Mouse (Mus musculus) cerebellum, postnatal 4 days (tissue): ENCODE results near the gene Bex6.

Experiments
- DNase-seq, 2 experiments: peaks; one replicate each; pipeline ENCODE4 v3.0.0; 2022; ENCODE audit warnings: low spot score in 2 of 2, mixed read lengths in 1 of 2

Gene Bex6

GRCm38 (mm10) chr16:32179333-32179901, at the start of gene Bex6:
Gene Bex6 (plus strand): TSS chr16:32179823.
- DNase-seq = no peak

GRCm38 (mm10) chr16:32130190-32130826, 49.3 kb upstream of the Bex6 start:
- no peak for DNase-seq

GRCm38 (mm10) chr16:32133148-32133547, 46.5 kb upstream of the Bex6 start:
- DNase-seq = no peak

GRCm38 (mm10) chr16:32135842-32136357, 43.7 kb upstream of the Bex6 start:
- no peak for DNase-seq

GRCm38 (mm10) chr16:32138954-32139353, 40.7 kb upstream of the Bex6 start:
- no peak for DNase-seq

- DNase-seq = no peak
Observed at GRCm38 (mm10) chr16:32143766-32144165, 35.9 kb upstream of the Bex6 start.

GRCm38 (mm10) chr16:32144592-32144991, 35.0 kb upstream of the Bex6 start:
- no peak for DNase-seq

GRCm38 (mm10) chr16:32147589-32148207, 31.9 kb upstream of the Bex6 start:
- DNase-seq = no peak

GRCm38 (mm10) chr16:32153976-32154375, 25.6 kb upstream of the Bex6 start:
- DNase-seq = no peak

GRCm38 (mm10) chr16:32154437-32154836, 25.2 kb upstream of the Bex6 start:
- DNase-seq = peak in 1 of 2 experiments; percentile 68

- no peak for DNase-seq
Observed at GRCm38 (mm10) chr16:32156719-32157118, 22.9 kb upstream of the Bex6 start.

GRCm38 (mm10) chr16:32157369-32157768, 22.3 kb upstream of the Bex6 start:
- no peak for DNase-seq

- DNase-seq = no peak
Observed at GRCm38 (mm10) chr16:32158966-32159365, 20.7 kb upstream of the Bex6 start.

GRCm38 (mm10) chr16:32160742-32161323, 18.8 kb upstream of the Bex6 start:
- no peak for DNase-seq

- DNase-seq = no peak
Observed at GRCm38 (mm10) chr16:32163392-32163791, 16.2 kb upstream of the Bex6 start.

GRCm38 (mm10) chr16:32163891-32164290, 15.7 kb upstream of the Bex6 start:
- no peak for DNase-seq

- DNase-seq = no peak
Observed at GRCm38 (mm10) chr16:32164396-32165027, 15.1 kb upstream of the Bex6 start.

- no peak for DNase-seq
Observed at GRCm38 (mm10) chr16:32165281-32165821, 14.3 kb upstream of the Bex6 start, which contains the start of gene Nrros. Gene Nrros (minus strand): TSS chr16:32165594.

GRCm38 (mm10) chr16:32167819-32168545, 11.6 kb upstream of the Bex6 start:
- DNase-seq = no peak

GRCm38 (mm10) chr16:32171031-32171731, 8.4 kb upstream of the Bex6 start:
- no peak for DNase-seq
